Mouse (Mus musculus) testis, adult 2 months (tissue): ENCODE data around the gene Tmem104.

Source experiments
- CTCF ChIP-seq: fragments of 200-500 bp; IDR thresholded peaks from 2 replicates; pipeline ENCODE4 v1.5.1; 2012; ENCODE audit warnings: low read depth, mild to moderate bottlenecking, inconsistent platforms, low read length, moderate library complexity; ENCODE audit not compliant: control insufficient read depth, insufficient read depth, insufficient replicate concordance
- POLR2A ChIP-seq: fragments of 200-500 bp; IDR thresholded peaks from 2 replicates; pipeline ENCODE4 v1.6.1; 2012; ENCODE audit warnings: low read depth, mild to moderate bottlenecking, inconsistent platforms, low read length, moderate library complexity; ENCODE audit not compliant: control insufficient read depth

- TF ChIP-seq CTCF, result no peak
- TF ChIP-seq POLR2A, result no peak
Observed at GRCm38 (mm10) chr11:115272894-115273498, 85.7 kb downstream of the Tmem104 start.
